Mouse (Mus musculus) ES-Bruce4 (cell line): Measurements from ENCODE around the gene Plbd1.

Source experiments
- CTCF ChIP-seq: IDR thresholded peaks from one replicate; pipeline ENCODE4 v1.8.1; 2011; ENCODE audit warnings: low read depth, low read length
- EP300 ChIP-seq: IDR thresholded peaks from 2 replicates; pipeline ENCODE4 v1.6.1; 2011; ENCODE audit warnings: low read depth, low read length; ENCODE audit not compliant: insufficient read depth
- POLR2A ChIP-seq: IDR thresholded peaks from one replicate; pipeline ENCODE4 v1.8.1; 2011; ENCODE audit warnings: low read length; ENCODE audit not compliant: insufficient read depth

GRCm38 (mm10) chr6:136683410-136684334 is 21.9 kb upstream of the Plbd1 start:
- TF ChIP-seq POLR2A (no peak), CTCF (peak; percentile 1), EP300 (no peak)
